Mouse (Mus musculus): Measurements from ENCODE around the gene Smndc1.

GRCm38 (mm10) chr19:53407350-53407749, 17.0 kb upstream of the Smndc1 start:
- TF ChIP-seq GATA1 (IDR thresholded peaks at IDR 0.05; ENCODE audit: low read length) (no peak), TAL1 (IDR thresholded peaks at IDR 0.05; ENCODE audit: low read length) (no peak)

All from erythroblast, embryonic 14.5 days (primary cell).